Mouse (Mus musculus): ENCODE data around the gene Fnbp1. TPM values are rescaled to one million over a fixed set of nuclear protein-coding genes. Genes with fewer than 3 reads are reported as not detected.

The Fnbp1 gene
- polyA plus RNA-seq, 1 experiment from 2014 or later, result 15.7 TPM

DNA sequence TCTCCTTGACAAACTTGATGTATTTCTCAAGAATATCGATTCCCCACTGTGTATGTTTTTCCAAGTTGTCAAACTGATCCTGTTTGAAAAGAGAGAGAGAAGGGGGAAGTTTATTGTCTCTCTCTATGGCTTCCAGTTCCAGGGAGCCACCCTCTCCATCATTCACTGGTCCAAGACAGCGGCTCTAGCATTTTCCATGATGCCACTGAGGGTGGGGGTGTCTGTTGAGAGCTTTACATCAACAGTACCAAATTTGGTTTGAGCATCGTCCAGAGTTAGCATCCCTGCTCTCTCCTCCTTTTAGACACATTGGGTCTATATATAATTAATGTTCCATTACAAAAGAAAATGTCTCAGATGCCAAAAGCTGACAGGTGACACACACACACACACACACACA lies 36.5 kb downstream of the Fnbp1 start:
- H3K27ac ChIP-seq (replicated peaks), result peak overlapping the region; percentile 82
- H3K36me3 ChIP-seq (ENCODE audit: control insufficient read depth, insufficient read depth, low read length), result no peaks in the 10 kb centered on the region
- TF ChIP-seq CTCF (IDR thresholded peaks at IDR 0.05; ENCODE audit: low read depth) (no peak), EP300 (optimal IDR thresholded peaks at IDR 0.05) (no peak)
- DNase-seq (ENCODE audit: low spot score) (no peak), ATAC-seq (ENCODE audit: low FRiP score, low TSS enrichment) (peak; percentile 64; the same call in 1 of the 2 replicates)
- no peaks in the 10 kb centered on the region for H3K9me3 ChIP-seq (ENCODE audit: control insufficient read depth, low read length)
- 0 out of 2 replicates have a peak, but pooled peaks cover 3% of the 10 kb centered on the region for H3K4me1 ChIP-seq (replicated peaks; ENCODE audit: control insufficient read depth, insufficient read depth)
- H3K27me3 ChIP-seq (ENCODE audit: control insufficient read depth, insufficient read depth, low read length), result no peaks in the 10 kb centered on the region
- H3K9ac ChIP-seq (ENCODE audit: low read length), result no peak overlapping the region
- WGBS, result 44% methylated on average over 3 of the region's 3 CpGs
- H3K4me3 ChIP-seq (ENCODE audit: low read depth, low read length), result no peak overlapping the region
- no peak overlapping the region for H3K4me2 ChIP-seq (replicated peaks; ENCODE audit: low read depth)

DNA sequence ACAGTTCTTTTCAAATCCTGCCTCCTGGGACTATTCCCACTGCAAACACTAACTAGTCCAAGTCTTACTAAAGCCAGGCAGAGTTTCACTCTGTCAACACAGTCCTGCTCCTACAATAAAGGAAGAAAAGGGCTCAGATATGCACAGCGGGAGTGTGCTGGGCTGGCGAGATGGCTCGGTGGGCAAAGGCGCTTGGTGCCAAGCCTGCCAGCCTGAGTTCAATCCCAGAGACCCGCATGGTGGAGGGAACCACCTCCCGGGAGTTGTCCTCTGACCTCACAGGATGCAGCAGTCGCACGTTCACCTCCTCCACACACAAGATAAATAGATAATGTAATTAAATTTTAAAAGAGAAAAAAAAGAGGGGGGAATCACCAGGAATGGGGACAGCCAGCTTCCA lies 38.5 kb downstream of the Fnbp1 start:
- no peak for TF ChIP-seq CTCF (IDR thresholded peaks at IDR 0.05; ENCODE audit: low read depth)
- no peak for TF ChIP-seq EP300 (optimal IDR thresholded peaks at IDR 0.05)
- Histone ChIP-seq H3K4me3 (ENCODE audit: low read depth, low read length) (no peak overlapping the region), H3K4me1 (replicated peaks; ENCODE audit: control insufficient read depth, insufficient read depth) (0 out of 2 replicates have a peak, but pooled peaks cover 3% of the 10 kb centered on the region), H3K9me3 (ENCODE audit: control insufficient read depth, low read length) (no peaks in the 10 kb centered on the region), H3K27me3 (ENCODE audit: control insufficient read depth, insufficient read depth, low read length) (no peaks in the 10 kb centered on the region), H3K9ac (ENCODE audit: low read length) (no peak overlapping the region), H3K27ac (replicated peaks) (peak overlapping the region; percentile 13; the same call in 1 of the 2 replicates), H3K36me3 (ENCODE audit: control insufficient read depth, insufficient read depth, low read length) (no peaks in the 10 kb centered on the region), H3K4me2 (replicated peaks; ENCODE audit: low read depth) (no peak overlapping the region)
- no peak for ATAC-seq (ENCODE audit: low FRiP score, low TSS enrichment)
- WGBS, result 61% methylated on average over 8 of the region's 8 CpGs
- no peak for DNase-seq (ENCODE audit: low spot score)

DNA sequence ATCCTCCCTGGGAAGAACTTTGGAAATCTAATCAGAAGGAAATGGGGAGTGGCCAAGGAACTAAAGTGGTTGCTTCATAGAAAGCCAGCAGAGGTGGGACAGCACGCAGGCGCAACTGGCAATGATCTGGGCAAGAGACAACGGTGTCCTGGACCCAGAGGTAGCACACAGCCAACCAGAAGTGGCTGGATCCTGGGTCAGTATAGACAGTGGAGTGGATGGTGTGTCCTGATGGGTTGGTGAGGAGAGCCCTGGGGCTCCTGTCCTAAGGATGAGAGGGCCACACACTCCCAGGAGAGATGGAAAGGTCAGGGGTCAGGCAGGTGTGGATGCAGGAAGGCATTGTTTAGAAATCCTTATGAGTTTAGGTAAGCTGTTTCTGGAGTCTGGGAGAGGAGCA lies 40.5 kb downstream of the Fnbp1 start:
- DNase-seq (ENCODE audit: low spot score) (no peak), ATAC-seq (ENCODE audit: low FRiP score, low TSS enrichment) (no peak)
- Histone ChIP-seq H3K27me3 (ENCODE audit: control insufficient read depth, insufficient read depth, low read length) (no peaks in the 10 kb centered on the region), H3K4me3 (ENCODE audit: low read depth, low read length) (no peak overlapping the region), H3K36me3 (ENCODE audit: control insufficient read depth, insufficient read depth, low read length) (no peaks in the 10 kb centered on the region), H3K9me3 (ENCODE audit: control insufficient read depth, low read length) (no peaks in the 10 kb centered on the region), H3K4me2 (replicated peaks; ENCODE audit: low read depth) (0 out of 2 replicates have a peak overlapping the region, but pooled peaks have one; percentile 1), H3K27ac (replicated peaks) (peak overlapping the region; percentile 61; the same call in 1 of the 2 replicates), H3K4me1 (replicated peaks; ENCODE audit: control insufficient read depth, insufficient read depth) (no peaks in the 10 kb centered on the region), H3K9ac (ENCODE audit: low read length) (no peak overlapping the region)
- WGBS, result 68% methylated on average over 3 of the region's 3 CpGs
- TF ChIP-seq CTCF (IDR thresholded peaks at IDR 0.05; ENCODE audit: low read depth), result no peak
- no peak for TF ChIP-seq EP300 (optimal IDR thresholded peaks at IDR 0.05)

DNA sequence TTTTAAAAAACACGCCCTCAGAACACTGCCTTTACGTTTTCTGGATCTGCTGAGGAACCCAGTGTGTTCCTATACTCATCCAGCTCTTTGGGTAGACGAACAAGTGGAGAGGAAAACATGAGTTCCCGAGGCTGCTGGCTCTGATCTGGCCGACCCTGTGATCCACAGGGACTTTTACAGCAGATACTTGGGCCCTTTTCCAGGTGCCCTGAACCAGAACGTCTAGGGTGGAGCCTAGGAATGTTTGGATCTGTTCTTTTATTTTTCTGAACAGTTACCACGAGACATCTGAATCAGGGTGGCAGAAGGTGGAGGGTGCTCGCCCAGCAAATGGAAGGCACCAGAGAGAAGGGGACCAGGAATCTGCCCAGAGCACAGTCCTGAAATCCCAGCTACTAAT lies 42.7 kb downstream of the Fnbp1 start:
- H3K9ac ChIP-seq (ENCODE audit: low read length), result no peak overlapping the region
- no peaks in the 10 kb centered on the region for H3K27me3 ChIP-seq (ENCODE audit: control insufficient read depth, insufficient read depth, low read length)
- H3K36me3 ChIP-seq (ENCODE audit: control insufficient read depth, insufficient read depth, low read length), result 0 out of 2 replicates have a peak, but pooled peaks cover 4% of the 10 kb centered on the region
- no peak overlapping the region for H3K4me2 ChIP-seq (replicated peaks; ENCODE audit: low read depth)
- no peak overlapping the region for H3K4me3 ChIP-seq (ENCODE audit: low read depth, low read length)
- no peak for ATAC-seq (ENCODE audit: low FRiP score, low TSS enrichment)
- no peaks in the 10 kb centered on the region for H3K4me1 ChIP-seq (replicated peaks; ENCODE audit: control insufficient read depth, insufficient read depth)
- 57% methylated on average over 8 of the region's 8 CpGs for WGBS
- TF ChIP-seq CTCF (IDR thresholded peaks at IDR 0.05; ENCODE audit: low read depth) (no peak), EP300 (optimal IDR thresholded peaks at IDR 0.05) (no peak)
- no peaks in the 10 kb centered on the region for H3K9me3 ChIP-seq (ENCODE audit: control insufficient read depth, low read length)
- 0 out of 2 replicates have a peak overlapping the region, but pooled peaks have one; percentile 18 for H3K27ac ChIP-seq (replicated peaks)
- no peak for DNase-seq (ENCODE audit: low spot score)

DNA sequence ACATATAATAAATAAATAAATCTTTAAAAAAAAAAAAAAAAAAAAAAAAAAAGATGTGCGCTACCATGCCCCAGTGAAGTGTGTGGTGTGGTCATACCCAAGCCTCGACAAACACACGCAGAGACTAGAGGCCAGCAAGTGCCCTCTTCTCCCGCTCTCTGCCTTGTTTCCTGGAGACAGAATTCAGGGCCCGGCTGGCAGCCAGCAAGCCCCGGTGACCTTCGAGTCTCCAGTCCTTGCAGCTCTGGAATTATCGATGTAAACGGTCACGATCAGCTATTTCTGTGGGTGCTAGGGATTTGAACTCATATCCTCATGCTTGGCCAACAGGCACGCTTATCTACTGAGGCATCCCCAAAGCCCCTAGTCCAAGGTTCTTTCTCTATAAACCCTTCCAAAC lies 43.2 kb downstream of the Fnbp1 start:
- H3K27ac ChIP-seq (replicated peaks), result no peak overlapping the region
- H3K36me3 ChIP-seq (ENCODE audit: control insufficient read depth, insufficient read depth, low read length), result 0 out of 2 replicates have a peak, but pooled peaks cover 4% of the 10 kb centered on the region
- 87% methylated on average over 11 of the region's 11 CpGs for WGBS
- H3K9me3 ChIP-seq (ENCODE audit: control insufficient read depth, low read length), result no peaks in the 10 kb centered on the region
- H3K4me2 ChIP-seq (replicated peaks; ENCODE audit: low read depth), result no peak overlapping the region
- no peak for TF ChIP-seq CTCF (IDR thresholded peaks at IDR 0.05; ENCODE audit: low read depth)
- no peak for TF ChIP-seq EP300 (optimal IDR thresholded peaks at IDR 0.05)
- DNase-seq (ENCODE audit: low spot score) (no peak), ATAC-seq (ENCODE audit: low FRiP score, low TSS enrichment) (no peak)
- H3K9ac ChIP-seq (ENCODE audit: low read length), result no peak overlapping the region
- H3K27me3 ChIP-seq (ENCODE audit: control insufficient read depth, insufficient read depth, low read length), result no peaks in the 10 kb centered on the region
- no peaks in the 10 kb centered on the region for H3K4me1 ChIP-seq (replicated peaks; ENCODE audit: control insufficient read depth, insufficient read depth)
- H3K4me3 ChIP-seq (ENCODE audit: low read depth, low read length), result no peak overlapping the region

DNA sequence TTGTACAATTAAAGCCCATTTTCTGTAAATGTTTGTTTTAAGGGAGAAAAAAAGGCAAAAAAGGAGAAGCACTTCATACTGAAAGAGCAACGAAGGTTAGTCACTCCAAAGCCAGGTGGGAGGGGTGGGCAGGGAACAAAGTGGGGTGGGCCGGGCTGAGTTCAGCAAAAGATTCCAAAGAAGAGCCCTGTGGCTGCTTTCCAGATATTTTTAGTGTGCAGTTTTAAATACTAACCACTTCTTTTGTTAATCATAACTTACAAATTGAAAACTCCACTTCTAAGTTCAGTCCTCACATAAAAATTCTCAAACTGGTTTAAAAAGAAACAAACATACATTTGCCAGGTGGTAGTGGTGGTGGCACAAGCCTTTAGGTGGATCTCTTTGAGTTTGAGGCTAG lies 44.5 kb downstream of the Fnbp1 start:
- H3K9ac ChIP-seq (ENCODE audit: low read length), result no peak overlapping the region
- DNase-seq (ENCODE audit: low spot score), result no peak
- H3K4me1 ChIP-seq (replicated peaks; ENCODE audit: control insufficient read depth, insufficient read depth), result no peaks in the 10 kb centered on the region
- no peak for TF ChIP-seq EP300 (optimal IDR thresholded peaks at IDR 0.05)
- no peaks in the 10 kb centered on the region for H3K9me3 ChIP-seq (ENCODE audit: control insufficient read depth, low read length)
- no peak overlapping the region for H3K4me3 ChIP-seq (ENCODE audit: low read depth, low read length)
- 0 out of 2 replicates have a peak, but pooled peaks cover 4% of the 10 kb centered on the region for H3K36me3 ChIP-seq (ENCODE audit: control insufficient read depth, insufficient read depth, low read length)
- H3K27me3 ChIP-seq (ENCODE audit: control insufficient read depth, insufficient read depth, low read length), result no peaks in the 10 kb centered on the region
- WGBS, result 42% methylated on average over 2 of the region's 2 CpGs
- ATAC-seq (ENCODE audit: low FRiP score, low TSS enrichment), result no peak
- H3K4me2 ChIP-seq (replicated peaks; ENCODE audit: low read depth), result no peak overlapping the region
- H3K27ac ChIP-seq (replicated peaks), result no peak overlapping the region
